Mouse (Mus musculus): ENCODE measurements around the gene Chl1. TPM values are rescaled to one million over a fixed set of nuclear protein-coding genes. Genes with fewer than 3 reads are reported as not detected.

The Chl1 gene
- polyA plus RNA-seq, 1 experiment, result not detected

DNA sequence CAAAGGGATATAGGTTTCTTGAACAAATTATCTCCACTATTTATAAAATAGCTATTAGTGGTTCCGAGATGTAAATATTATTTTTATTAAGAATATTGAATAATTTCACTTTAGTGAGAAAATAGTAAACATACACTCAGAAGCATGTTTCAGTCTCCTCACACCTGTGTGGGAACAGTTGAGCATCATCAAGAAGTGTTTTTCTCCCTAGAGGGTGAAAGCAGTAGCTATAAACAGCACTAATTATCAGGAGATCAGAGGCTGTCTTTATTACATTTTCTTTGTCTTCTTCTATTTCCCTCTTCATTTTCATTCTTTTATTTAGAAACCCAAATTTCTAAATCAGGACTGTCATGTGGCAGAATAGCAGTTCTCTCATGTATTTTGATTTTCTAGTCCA, 166.7 kb downstream of the Chl1 start:
- TF ChIP-seq GATA1 (IDR thresholded peaks at IDR 0.05; ENCODE audit: low read length), result no peak

- no peak for TF ChIP-seq GATA1 (IDR thresholded peaks at IDR 0.05; ENCODE audit: low read length)
These were observed 172.6 kb downstream of the Chl1 start for GRCm38 (mm10) chr6:103682854-103683574.

GRCm38 (mm10) chr6:103692511-103692910, 182.1 kb downstream of the Chl1 start:
- TF ChIP-seq GATA1 (IDR thresholded peaks at IDR 0.05; ENCODE audit: low read length), result no peak

DNA sequence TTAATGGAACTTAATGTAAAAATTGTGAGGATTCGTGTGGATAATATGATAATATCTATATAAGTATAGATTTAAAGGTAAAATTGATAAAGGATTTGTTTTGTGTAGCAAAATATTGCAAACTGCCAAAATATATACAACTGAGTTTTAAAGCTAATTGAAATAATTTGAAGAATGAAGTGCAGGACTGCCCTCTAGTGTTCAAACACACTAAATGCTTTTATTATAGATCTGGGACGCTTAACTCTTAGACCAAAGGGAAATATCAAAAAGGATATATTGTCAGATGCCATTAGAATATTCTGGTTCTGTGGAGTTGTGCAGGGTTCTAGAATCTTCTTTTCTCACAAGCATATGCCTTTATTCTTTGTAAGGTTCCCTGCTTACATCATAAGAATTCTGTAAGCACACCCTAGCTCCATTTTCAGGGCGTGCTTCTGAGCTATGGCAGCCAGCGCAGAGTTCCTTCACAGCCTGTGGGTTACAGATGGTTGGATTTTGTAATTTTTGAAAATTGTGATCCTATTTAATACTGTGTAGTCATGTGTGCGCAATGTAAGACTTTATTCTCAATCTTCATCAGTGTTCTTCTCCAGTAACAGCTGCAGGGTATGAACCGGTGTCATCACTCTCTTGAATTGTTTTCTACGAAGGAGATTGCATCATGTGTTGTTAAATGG, 187.1 kb downstream of the Chl1 start:
- TF ChIP-seq GATA1 (IDR thresholded peaks at IDR 0.05; ENCODE audit: low read length), result no peak

DNA sequence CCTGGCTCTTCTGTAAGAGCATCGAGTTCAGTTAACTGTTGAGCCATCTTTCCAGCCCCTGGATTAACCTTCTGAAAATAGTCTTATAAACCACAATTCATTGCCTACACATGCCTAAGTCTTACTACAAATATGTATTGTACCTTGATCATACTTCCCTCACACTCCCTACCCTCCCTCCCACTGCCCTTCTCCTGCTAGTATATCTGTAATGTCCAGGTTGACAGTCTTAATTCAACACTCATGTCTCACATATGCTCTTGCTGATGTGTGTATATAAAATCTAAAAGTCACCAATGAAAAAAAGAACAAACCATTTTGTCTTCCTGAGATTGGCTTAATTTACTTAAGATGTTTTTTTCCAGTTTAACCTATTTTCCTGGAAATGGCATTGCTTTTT, 189.1 kb downstream of the Chl1 start:
- no peak for TF ChIP-seq GATA1 (IDR thresholded peaks at IDR 0.05; ENCODE audit: low read length)

GRCm38 (mm10) chr6:103699895-103700294, 189.5 kb downstream of the Chl1 start:
- TF ChIP-seq GATA1 (IDR thresholded peaks at IDR 0.05; ENCODE audit: low read length), result no peak

GRCm38 (mm10) chr6:103700336-103700735, 189.9 kb downstream of the Chl1 start:
- TF ChIP-seq GATA1 (IDR thresholded peaks at IDR 0.05; ENCODE audit: low read length), result no peak

GRCm38 (mm10) chr6:103706366-103706765, 196.0 kb downstream of the Chl1 start:
- TF ChIP-seq GATA1 (IDR thresholded peaks at IDR 0.05; ENCODE audit: low read length), result no peak

- TF ChIP-seq GATA1 (IDR thresholded peaks at IDR 0.05; ENCODE audit: low read length), result no peak
These were observed 228.9 kb downstream of the Chl1 start for GRCm38 (mm10) chr6:103739291-103739690.

GRCm38 (mm10) chr6:103742784-103743183, 232.4 kb downstream of the Chl1 start:
- TF ChIP-seq GATA1 (IDR thresholded peaks at IDR 0.05; ENCODE audit: low read length), result no peak

- TF ChIP-seq GATA1 (IDR thresholded peaks at IDR 0.05; ENCODE audit: low read length), result no peak
These were observed 235.7 kb downstream of the Chl1 start for GRCm38 (mm10) chr6:103746103-103746502.

DNA sequence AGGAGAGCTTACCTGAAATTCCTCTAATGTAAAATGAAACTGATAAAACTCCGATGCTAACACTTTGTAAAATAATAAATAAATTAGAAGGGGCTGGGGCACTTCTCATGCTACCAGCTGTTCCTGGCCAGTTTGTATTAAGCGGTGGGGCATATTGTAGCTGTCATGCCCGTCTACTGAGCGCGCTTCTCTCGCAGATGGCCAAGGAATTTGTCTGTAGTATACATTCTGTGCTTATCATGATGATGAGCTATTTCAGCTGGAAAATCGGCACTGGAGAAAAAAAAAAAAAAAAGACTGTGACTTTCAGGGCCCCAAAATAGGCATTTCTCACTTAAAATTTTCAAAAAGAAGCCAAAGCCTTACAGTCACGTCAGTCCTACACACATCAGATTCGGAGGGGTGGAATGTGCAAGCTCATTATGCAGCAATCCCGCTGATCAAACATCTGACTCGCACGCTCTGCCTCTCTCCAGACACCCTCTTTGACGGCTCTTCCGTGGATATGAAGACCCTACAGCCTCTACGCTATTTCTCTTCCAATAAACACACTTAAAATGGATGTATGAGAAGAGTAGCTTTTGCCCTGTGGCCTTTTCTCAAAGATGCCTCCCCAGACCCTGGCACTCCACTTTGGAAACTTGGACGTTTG, 238.9 kb downstream of the Chl1 start:
- TF ChIP-seq GATA1 (IDR thresholded peaks at IDR 0.05; ENCODE audit: low read length), result no peak

- TF ChIP-seq GATA1 (IDR thresholded peaks at IDR 0.05; ENCODE audit: low read length), result no peak
These were observed 243.5 kb downstream of the Chl1 start for GRCm38 (mm10) chr6:103753891-103754290.

DNA sequence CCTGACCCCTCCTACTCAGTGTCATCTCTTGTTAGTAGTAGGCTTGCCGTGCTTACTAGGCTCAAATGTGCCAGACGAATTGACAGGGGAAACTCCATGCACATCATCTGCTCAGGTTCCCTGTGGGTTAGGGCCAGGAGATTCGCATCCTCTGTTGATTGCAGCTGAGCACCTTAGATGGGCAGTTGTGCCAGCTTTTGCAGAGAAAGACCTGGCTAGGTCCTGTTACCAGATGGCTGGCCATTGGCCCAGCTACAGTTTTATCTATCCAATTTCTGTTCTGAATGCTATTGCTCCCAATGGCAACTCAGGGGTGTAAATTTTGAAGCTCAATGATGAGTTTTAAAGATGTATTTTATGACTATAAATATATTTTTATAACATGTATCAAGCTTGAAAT, 256.4 kb downstream of the Chl1 start:
- TF ChIP-seq GATA1 (IDR thresholded peaks at IDR 0.05; ENCODE audit: low read length), result no peak

GRCm38 (mm10) chr6:103781058-103781457, 270.7 kb downstream of the Chl1 start:
- TF ChIP-seq GATA1 (IDR thresholded peaks at IDR 0.05; ENCODE audit: low read length), result no peak

GRCm38 (mm10) chr6:103791077-103791632, 280.8 kb downstream of the Chl1 start:
- no peak for TF ChIP-seq GATA1 (IDR thresholded peaks at IDR 0.05; ENCODE audit: low read length)

All from G1E-ER4 (cell line).